Mouse (Mus musculus) erythroblast, embryonic 14.5 days (primary cell): ENCODE results near the gene Sox3. TPM values are rescaled to one million over a fixed set of nuclear protein-coding genes. Genes with fewer than 3 reads are reported as not detected.

Experiments used
- H3K27me3 ChIP-seq: 2 replicates; pipeline ENCODE4 v1.6.1; 2012; ENCODE audit warnings: inconsistent platforms; ENCODE audit not compliant: control insufficient read depth
- H3K36me3 ChIP-seq: 2 replicates; pipeline ENCODE4 v1.6.1; 2012; ENCODE audit warnings: mild to moderate bottlenecking, inconsistent platforms; ENCODE audit not compliant: control insufficient read depth
- H3K4me1 ChIP-seq: 2 replicates; pipeline ENCODE4 v1.6.1; 2012; ENCODE audit warnings: inconsistent platforms; ENCODE audit not compliant: control insufficient read depth
- H3K4me3 ChIP-seq: replicated peaks from 2 replicates; pipeline ENCODE3; 2012; ENCODE audit warnings: moderate library complexity, mild to moderate bottlenecking, inconsistent platforms
- H3K9me3 ChIP-seq: 2 replicates; pipeline ENCODE4 v1.6.1; 2012; ENCODE audit warnings: low read length, inconsistent platforms, mixed read lengths; ENCODE audit not compliant: control insufficient read depth
- GATA1 ChIP-seq: IDR thresholded peaks from 2 replicates; pipeline ENCODE4 v1.6.1; 2012; ENCODE audit warnings: low read length, inconsistent platforms, mixed read lengths
- TAL1 ChIP-seq: IDR thresholded peaks from 3 replicates; pipeline ENCODE4 v1.6.1; 2012; ENCODE audit warnings: low read length, inconsistent platforms, mixed read lengths
- polyA plus RNA-seq: library from polyadenylated mRNA; stranded (reverse); fragments of >175 nt; gene quantifications from 2 replicates; pipeline ENCODE4 v1.2.3, GENCODE M21; 2012

Sox3 gene
- not detected in 2 replicates for polyA plus RNA-seq

DNA sequence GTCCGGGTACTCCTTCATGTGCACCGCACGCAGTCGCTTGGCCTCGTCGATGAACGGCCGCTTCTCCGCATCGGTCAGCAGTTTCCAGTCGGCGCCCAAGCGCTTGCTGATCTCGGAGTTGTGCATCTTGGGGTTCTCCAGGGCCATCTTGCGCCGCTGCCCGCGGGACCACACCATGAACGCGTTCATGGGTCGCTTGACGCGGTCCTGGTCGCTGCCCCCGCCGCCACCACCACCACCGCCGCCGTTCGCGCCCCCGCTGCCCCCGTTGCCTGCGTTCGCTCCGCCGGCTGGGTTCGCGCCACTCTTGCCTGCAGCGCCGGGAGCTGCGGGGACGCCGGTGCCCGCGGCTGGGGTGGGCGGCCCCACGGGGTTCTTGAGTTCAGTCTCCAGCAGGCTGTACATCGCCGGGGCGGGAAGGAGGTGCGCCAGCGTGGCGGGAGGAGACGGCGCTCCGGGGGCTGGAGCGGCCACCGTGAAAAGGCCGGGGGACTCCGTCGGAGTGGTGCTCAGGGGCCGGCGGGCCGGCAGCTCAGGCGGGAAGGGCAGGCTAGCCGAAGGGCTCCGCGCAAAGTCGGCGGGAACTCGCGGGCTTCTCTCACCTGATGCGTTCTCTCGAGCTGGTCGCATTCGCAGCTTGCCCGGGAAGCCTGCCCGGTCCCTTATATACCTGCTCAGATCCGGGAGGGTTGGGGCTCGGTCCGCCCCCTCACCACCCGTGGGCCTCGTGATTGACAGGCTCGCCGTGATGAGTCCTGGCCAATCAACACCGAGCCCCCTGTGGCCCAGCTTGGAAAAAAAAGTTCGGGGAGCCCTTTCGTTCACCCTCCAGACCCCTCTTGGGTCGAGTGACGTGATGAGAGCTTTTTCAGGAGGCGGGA, at the start of gene Sox3:
Gene Sox3, minus strand, starts transcription at position 630 of the 881 bp plus-strand sequence.
- TF ChIP-seq TAL1 = no peak
- TF ChIP-seq GATA1 = no peak
- Histone ChIP-seq H3K27me3 (peaks cover 94% of the 10 kb centered on the region), H3K36me3 (no peaks in the 10 kb centered on the region), H3K9me3 (peaks cover 37% of the 10 kb centered on the region), H3K4me1 (no peaks in the 10 kb centered on the region), H3K4me3 (no peak within 1 kb of the TSS)

DNA sequence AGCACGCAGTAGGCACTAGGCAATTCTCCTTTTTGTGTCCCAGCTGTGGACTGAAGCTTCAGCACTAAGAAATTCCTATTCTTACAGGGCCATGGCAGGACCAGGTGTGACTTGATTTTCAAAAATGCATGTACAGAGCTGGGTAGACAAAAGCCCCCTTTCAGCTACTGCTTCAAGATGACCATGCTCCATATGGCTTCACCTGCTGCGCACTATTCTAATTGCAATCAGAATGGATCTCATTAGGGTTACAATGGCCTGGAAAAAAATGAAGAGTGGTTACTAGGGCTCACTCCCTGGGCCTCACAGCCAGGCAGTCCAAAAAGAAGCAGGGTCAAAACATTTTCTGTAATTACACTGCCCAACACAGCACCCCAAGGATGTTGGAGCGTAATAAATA, 47.0 kb upstream of the Sox3 start:
- Histone ChIP-seq H3K27me3 (no peaks in the 10 kb centered on the region), H3K9me3 (no peaks in the 10 kb centered on the region), H3K4me1 (no peaks in the 10 kb centered on the region), H3K4me3 (no peak overlapping the region), H3K36me3 (no peaks in the 10 kb centered on the region)
- TF ChIP-seq GATA1 (no peak), TAL1 (no peak)

DNA sequence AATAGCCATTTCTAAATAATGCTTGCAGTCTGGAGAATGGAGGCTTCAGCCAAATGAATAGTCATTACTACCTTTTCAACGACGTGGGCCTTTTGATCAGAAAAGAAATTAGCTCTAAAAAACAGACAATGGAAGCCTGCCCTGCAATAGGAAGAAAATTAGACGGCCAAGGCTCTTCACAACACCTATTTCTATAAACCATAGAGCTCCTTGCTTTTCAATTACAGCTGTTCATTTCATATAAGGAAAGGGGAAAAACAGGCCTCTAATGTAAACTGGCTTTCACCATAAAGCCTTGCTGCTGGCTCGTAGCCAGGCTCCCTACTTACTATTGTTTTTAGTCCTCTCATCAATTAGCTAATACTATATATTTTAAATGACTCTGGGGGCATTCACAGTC, 6.3 kb upstream of the Sox3 start:
- Histone ChIP-seq H3K4me1 (no peaks in the 10 kb centered on the region), H3K27me3 (peaks cover 47% of the 10 kb centered on the region), H3K4me3 (no peak overlapping the region), H3K9me3 (peaks cover 1% of the 10 kb centered on the region; the same call in 1 of the 2 replicates), H3K36me3 (no peaks in the 10 kb centered on the region)
- TF ChIP-seq TAL1 = no peak
- TF ChIP-seq GATA1 = no peak

DNA sequence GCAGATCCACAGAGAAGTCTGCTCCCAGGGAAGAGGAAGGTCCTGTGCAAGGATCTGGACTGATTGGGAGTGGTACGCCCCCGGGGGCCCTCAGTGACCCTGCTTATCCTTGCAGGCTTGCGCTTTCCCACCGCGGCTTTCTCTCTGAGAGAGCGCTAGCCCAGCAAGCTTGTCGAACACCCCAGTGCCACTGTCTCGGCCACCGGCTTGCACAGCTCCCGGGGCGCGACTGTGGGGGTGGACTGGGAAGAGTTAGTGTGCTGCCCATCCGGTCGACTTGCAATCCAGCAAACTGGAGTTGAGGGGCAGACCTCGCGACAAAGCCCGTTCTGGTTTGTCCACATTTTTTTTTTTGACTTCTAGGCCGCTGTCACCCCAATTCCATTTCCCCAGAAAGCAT, 5.4 kb upstream of the Sox3 start:
- Histone ChIP-seq H3K4me3 (no peak overlapping the region), H3K27me3 (peaks cover 57% of the 10 kb centered on the region)

DNA sequence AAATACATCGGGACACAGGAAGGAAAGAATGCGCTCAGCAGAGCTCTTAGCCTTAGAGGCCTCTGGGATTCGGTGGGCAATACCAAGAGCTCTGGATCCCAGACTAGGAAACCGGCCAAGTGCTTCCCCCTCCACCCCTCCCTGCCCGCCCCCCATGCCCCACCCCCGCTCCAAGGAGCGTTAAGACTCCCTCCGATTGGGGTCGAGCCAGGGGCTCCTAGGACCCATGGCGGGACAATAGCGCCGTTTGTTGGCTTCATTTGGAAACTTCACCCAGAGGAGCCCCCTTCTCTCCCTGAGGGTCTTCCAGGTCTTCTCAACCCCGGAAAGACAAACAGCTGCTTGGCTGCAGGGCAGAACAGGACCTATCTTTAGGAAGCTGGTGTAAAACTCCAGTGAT, 3.1 kb upstream of the Sox3 start:
- Histone ChIP-seq H3K4me3 (no peak overlapping the region), H3K9me3 (peaks cover 30% of the 10 kb centered on the region), H3K27me3 (peaks cover 80% of the 10 kb centered on the region), H3K36me3 (no peaks in the 10 kb centered on the region), H3K4me1 (no peaks in the 10 kb centered on the region)
- no peak for TF ChIP-seq TAL1
- no peak for TF ChIP-seq GATA1

More for the DNA sequence above, 5.4 kb upstream of the Sox3 start:
- no peaks in the 10 kb centered on the region for H3K4me1 ChIP-seq
- H3K9me3 ChIP-seq = peaks cover 9% of the 10 kb centered on the region
- TF ChIP-seq TAL1 (no peak), GATA1 (no peak)
- H3K36me3 ChIP-seq = no peaks in the 10 kb centered on the region

DNA sequence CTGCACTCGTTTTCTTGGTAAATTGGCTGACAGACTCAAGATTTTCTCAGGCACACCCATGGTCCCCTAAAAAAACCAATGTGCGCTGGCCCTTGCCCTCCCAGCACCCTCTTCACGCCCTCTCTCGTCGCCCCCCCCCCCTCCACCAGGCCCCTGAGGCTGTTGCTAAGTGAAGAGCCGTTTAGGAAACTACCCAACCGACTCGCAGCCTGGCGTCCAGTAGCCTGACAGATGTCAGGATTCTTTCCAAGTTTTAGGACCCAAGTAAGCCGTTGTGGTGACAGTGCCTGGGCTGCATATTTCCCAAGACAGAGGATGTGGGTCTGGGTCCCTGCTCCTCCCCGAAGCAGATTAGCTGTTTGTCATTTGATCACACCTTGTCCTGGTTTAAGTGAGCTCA, 2.2 kb upstream of the Sox3 start:
- Histone ChIP-seq H3K27me3 (peaks cover 84% of the 10 kb centered on the region), H3K4me3 (no peak overlapping the region), H3K4me1 (no peaks in the 10 kb centered on the region), H3K36me3 (no peaks in the 10 kb centered on the region), H3K9me3 (peaks cover 35% of the 10 kb centered on the region)
- TF ChIP-seq GATA1 (no peak), TAL1 (no peak)

DNA sequence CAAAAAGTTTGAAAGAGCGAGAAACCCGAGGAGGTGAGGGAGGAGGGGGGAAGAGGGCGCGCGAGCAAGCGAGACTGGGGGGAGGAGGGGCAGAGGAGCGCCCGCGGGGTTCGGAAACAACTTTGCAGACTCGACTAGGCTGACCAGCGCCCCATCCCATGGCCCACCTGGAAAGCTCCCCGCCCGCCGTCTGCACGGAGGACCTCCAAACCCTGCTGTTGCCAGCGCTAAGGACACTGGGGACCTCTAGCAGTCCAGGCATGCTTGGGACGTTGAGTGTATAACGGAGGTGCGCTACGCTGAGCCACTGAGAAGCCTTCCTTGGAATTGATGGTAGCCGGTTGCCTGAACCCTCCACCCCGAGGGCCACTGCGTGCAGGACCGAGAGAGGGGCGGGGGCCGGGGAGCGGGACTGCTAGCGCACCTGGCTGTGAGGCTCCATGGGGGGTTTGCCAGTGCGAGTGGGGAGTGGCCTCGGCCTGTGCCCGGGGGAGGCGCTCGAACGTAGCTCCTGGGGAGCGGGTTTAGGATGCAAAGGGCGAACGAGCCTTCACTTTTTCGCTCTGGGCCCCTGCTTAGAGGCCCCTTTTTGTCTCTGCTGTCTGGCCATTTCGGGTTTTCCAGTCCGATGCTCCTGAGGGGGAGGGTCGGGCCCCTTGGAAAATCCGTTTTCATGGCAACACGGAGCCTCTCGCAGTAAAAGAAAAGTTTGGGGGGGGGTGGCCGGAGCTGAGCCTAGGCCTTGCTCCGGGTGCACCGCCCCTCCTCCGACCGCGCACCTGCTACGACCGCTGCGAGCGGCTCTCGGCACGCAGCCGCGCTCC, 702 bp upstream of the Sox3 start:
- TF ChIP-seq GATA1 (no peak), TAL1 (no peak)
- Histone ChIP-seq H3K4me1 (no peaks in the 10 kb centered on the region), H3K4me3 (no peak overlapping the region), H3K9me3 (peaks cover 37% of the 10 kb centered on the region), H3K36me3 (no peaks in the 10 kb centered on the region), H3K27me3 (peaks cover 97% of the 10 kb centered on the region)

DNA sequence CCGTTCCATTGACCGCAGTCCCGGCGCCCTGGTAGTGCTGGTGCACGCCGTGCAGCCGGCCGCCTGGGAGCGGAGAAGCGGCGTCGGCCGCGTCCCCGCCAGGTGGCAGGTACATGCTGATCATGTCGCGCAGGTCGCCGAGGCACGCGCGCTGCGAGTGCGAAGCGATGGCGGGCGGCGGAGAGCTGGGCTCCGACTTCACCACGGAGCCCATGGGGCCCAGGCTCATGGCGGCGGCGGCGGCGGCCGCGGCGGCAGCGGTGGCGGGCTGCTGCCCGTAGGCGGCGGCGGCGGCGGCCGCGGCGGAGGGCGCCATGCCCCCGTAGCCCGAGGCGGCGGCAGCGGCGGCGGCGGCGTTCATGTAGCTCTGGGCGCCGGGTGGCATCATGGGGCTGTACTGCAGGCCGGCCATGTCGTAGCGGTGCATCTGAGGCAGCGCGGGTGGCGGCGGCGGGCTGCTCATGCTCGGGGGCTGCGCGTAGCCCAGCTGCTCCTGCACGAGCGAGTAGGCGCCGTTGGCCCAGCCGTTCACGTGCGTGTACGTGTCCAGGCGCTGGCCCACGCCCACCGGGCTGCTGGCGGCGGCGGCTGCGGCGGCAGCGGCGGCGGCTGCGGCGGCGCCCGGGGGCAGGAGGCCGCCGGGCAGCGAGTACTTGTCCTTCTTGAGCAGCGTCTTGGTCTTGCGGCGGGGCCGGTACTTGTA, 981 bp downstream of the Sox3 start:
- Histone ChIP-seq H3K36me3 (no peaks in the 10 kb centered on the region), H3K4me3 (no peak overlapping the region), H3K4me1 (no peaks in the 10 kb centered on the region), H3K27me3 (peaks cover 91% of the 10 kb centered on the region), H3K9me3 (peaks cover 37% of the 10 kb centered on the region)
- no peak for TF ChIP-seq TAL1
- TF ChIP-seq GATA1 = no peak
